Mouse (Mus musculus) kidney, embryonic 16.5 days (tissue): ENCODE measurements at regions not wholly inside any gene's neighbourhood (a gene's known extent, or its start where the extent isn't known, plus 50 kb on each side); places are given as distances from the start of the nearest gene placed in this dataset.

Experiments used
- ATAC-seq: fragments of 200-750 bp; cut with Nextera tagmentation; 2 replicates; pipeline ENCODE4 v1.8.0; 2017; ENCODE audit warnings: moderate TSS enrichment; ENCODE audit not compliant: low FRiP score, low TSS enrichment
- H3K27ac ChIP-seq: fragments of 300-500 bp; sonication (generic); 2 replicates; pipeline ENCODE4 v1.5.1; 2014; ENCODE audit warnings: low read length
- H3K27me3 ChIP-seq: fragments of 300-500 bp; sonication (generic); 2 replicates; pipeline ENCODE4 v1.6.1; 2014; ENCODE audit warnings: low read length, control low read depth, mixed read lengths; ENCODE audit not compliant: insufficient read depth
- H3K36me3 ChIP-seq: fragments of 300-500 bp; sonication (generic); 2 replicates; pipeline ENCODE4 v1.6.1; 2014; ENCODE audit warnings: low read length, control low read depth, mixed read lengths; ENCODE audit not compliant: insufficient read depth
- H3K4me1 ChIP-seq: fragments of 300-500 bp; sonication (generic); 2 replicates; pipeline ENCODE4 v1.6.1; 2014; ENCODE audit warnings: low read length, control low read depth, mixed read lengths; ENCODE audit not compliant: insufficient read depth
- H3K4me2 ChIP-seq: fragments of 300-500 bp; sonication (generic); replicated peaks from 2 replicates; pipeline ENCODE4 v1.6.1; 2014; ENCODE audit warnings: low read depth, low read length
- H3K4me3 ChIP-seq: fragments of 300-500 bp; sonication (generic); 2 replicates; pipeline ENCODE4 v1.5.1; 2014; ENCODE audit warnings: mild to moderate bottlenecking, low read length
- H3K9ac ChIP-seq: fragments of 300-500 bp; sonication (generic); replicated peaks from 2 replicates; pipeline ENCODE4 v1.6.1; 2014; ENCODE audit warnings: low read length
- H3K9me3 ChIP-seq: fragments of 300-500 bp; sonication (generic); 2 replicates; pipeline ENCODE4 v1.6.1; 2016; ENCODE audit warnings: low read length, control low read depth
- WGBS: fragments of 180-500 bp; shearing (Covaris S2); extraction: QIAGEN DNeasy Blood & Tissue Kit; methylation state at CpG from one replicate; pipeline ENCODE4 v1.1.7; 2014; 5-methylcytosine and 5-hydroxymethylcytosine counted together

DNA sequence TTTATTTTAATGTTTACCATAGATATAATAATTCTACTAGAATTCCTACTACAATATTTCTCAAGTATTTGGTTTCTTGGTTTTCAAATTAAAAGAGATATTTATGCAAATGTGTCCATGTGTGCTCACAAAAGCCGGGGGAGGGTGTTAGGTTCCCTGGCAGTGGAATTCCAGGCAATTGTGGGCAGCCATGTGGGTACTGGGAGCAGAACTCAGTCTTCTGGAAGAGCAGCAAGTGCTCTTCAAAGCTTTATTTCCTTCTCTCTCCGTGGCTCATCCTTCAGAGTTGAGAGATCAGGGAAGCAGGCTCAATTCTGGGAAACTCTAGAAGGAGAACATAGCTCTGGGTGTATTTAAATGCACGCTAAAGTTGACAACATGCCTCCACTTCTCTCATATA is 178.8 kb upstream of the Fat4 start:
- no peak for ATAC-seq
- WGBS: 37% methylated on average over 3 of the region's 3 CpGs

GRCm38 (mm10) chr3:38699206-38699605 is 187.5 kb upstream of the Fat4 start:
- WGBS: 95% methylated on average over 5 of the region's 5 CpGs
- no peak overlapping the region for H3K4me2 ChIP-seq
- H3K4me1 ChIP-seq: no peaks in the 10 kb centered on the region
- H3K27me3 ChIP-seq: no peaks in the 10 kb centered on the region
- H3K9ac ChIP-seq: no peak overlapping the region
- no peak for ATAC-seq
- H3K4me3 ChIP-seq: no peak overlapping the region
- H3K36me3 ChIP-seq: no peaks in the 10 kb centered on the region
- H3K27ac ChIP-seq: no peak overlapping the region
- H3K9me3 ChIP-seq: no peaks in the 10 kb centered on the region

More for the DNA sequence above, 178.8 kb upstream of the Fat4 start:
- H3K27me3 ChIP-seq: no peaks in the 10 kb centered on the region
- no peaks in the 10 kb centered on the region for H3K36me3 ChIP-seq
- no peak overlapping the region for H3K27ac ChIP-seq
- no peak overlapping the region for H3K9ac ChIP-seq
- H3K9me3 ChIP-seq: no peaks in the 10 kb centered on the region
- H3K4me3 ChIP-seq: no peak overlapping the region
- no peaks in the 10 kb centered on the region; the same call in 1 of the 2 replicates for H3K4me1 ChIP-seq
- H3K4me2 ChIP-seq: no peak overlapping the region

- Histone ChIP-seq H3K36me3 (no peaks in the 10 kb centered on the region), H3K27ac (peak overlapping the region; percentile 69), H3K9ac (no peak overlapping the region), H3K4me3 (no peak overlapping the region), H3K4me1 (no peaks in the 10 kb centered on the region), H3K9me3 (no peaks in the 10 kb centered on the region), H3K27me3 (no peaks in the 10 kb centered on the region), H3K4me2 (no peak overlapping the region)
- WGBS: 45% methylated on average over 8 of the region's 8 CpGs
- ATAC-seq: no peak
Observed at GRCm38 (mm10) chr3:38697871-38698270, 188.9 kb upstream of the Fat4 start.

- Histone ChIP-seq H3K27ac (no peak overlapping the region), H3K4me1 (no peaks in the 10 kb centered on the region), H3K9me3 (no peaks in the 10 kb centered on the region), H3K4me3 (no peak overlapping the region), H3K9ac (no peak overlapping the region), H3K36me3 (no peaks in the 10 kb centered on the region), H3K4me2 (no peak overlapping the region), H3K27me3 (no peaks in the 10 kb centered on the region)
- WGBS: 74% methylated on average over 2 of the region's 2 CpGs
- ATAC-seq: no peak
Observed at GRCm38 (mm10) chr3:38697349-38697748, 189.4 kb upstream of the Fat4 start.

- H3K4me2 ChIP-seq: no peak overlapping the region
- no peak overlapping the region for H3K27ac ChIP-seq
- no peak overlapping the region for H3K9ac ChIP-seq
- no peaks in the 10 kb centered on the region for H3K4me1 ChIP-seq
- H3K27me3 ChIP-seq: no peaks in the 10 kb centered on the region
- no peaks in the 10 kb centered on the region for H3K36me3 ChIP-seq
- ATAC-seq: no peak
- H3K4me3 ChIP-seq: no peak overlapping the region
- H3K9me3 ChIP-seq: no peaks in the 10 kb centered on the region
- WGBS: 91% methylated on average over 7 of the region's 7 CpGs
Observed at GRCm38 (mm10) chr3:38695836-38696235, 190.9 kb upstream of the Fat4 start.

DNA sequence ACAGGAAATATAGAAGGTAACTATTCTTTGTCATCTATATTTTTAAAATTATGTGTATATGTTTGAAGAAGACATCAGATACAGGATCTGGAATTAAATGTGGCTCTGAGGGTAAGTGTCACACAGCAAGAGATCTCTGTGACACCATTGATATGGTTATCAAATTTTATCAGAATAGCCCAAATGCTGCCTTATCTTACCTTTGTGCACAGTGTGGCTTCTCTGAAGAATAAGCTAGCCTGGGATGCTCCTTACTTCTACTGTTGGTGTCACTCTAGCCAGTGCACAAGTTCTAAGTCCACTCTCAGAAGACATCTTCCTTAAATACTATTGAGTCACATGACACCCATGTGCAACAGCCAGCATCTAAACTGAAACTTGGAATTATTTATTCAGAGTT is 194.0 kb upstream of the Fat4 start:
- H3K27ac ChIP-seq: no peak overlapping the region
- H3K27me3 ChIP-seq: no peaks in the 10 kb centered on the region
- no peak overlapping the region for H3K9ac ChIP-seq
- no peak overlapping the region for H3K4me2 ChIP-seq
- H3K4me1 ChIP-seq: no peaks in the 10 kb centered on the region
- H3K36me3 ChIP-seq: no peaks in the 10 kb centered on the region
- ATAC-seq: no peak
- H3K9me3 ChIP-seq: peaks cover 2% of the 10 kb centered on the region; the same call in 1 of the 2 replicates
- H3K4me3 ChIP-seq: no peak overlapping the region

GRCm38 (mm10) chr3:38684247-38684991 is 199.8 kb upstream of the Ankrd50 start:
- Histone ChIP-seq H3K27ac (no peak overlapping the region), H3K36me3 (no peaks in the 10 kb centered on the region), H3K27me3 (no peaks in the 10 kb centered on the region), H3K4me1 (no peaks in the 10 kb centered on the region), H3K9me3 (peaks cover 2% of the 10 kb centered on the region; the same call in 1 of the 2 replicates), H3K4me3 (no peak overlapping the region), H3K9ac (no peak overlapping the region), H3K4me2 (no peak overlapping the region)
- 21% methylated on average over 4 of the region's 4 CpGs for WGBS
- no peak for ATAC-seq

GRCm38 (mm10) chr3:38663670-38664494 is 179.2 kb upstream of the Ankrd50 start:
- no peak overlapping the region for H3K9ac ChIP-seq
- no peak for ATAC-seq
- H3K4me3 ChIP-seq: no peak overlapping the region
- peaks cover 6% of the 10 kb centered on the region; the same call in 1 of the 2 replicates for H3K4me1 ChIP-seq
- no peak overlapping the region for H3K27ac ChIP-seq
- no peaks in the 10 kb centered on the region for H3K36me3 ChIP-seq
- peaks cover 3% of the 10 kb centered on the region for H3K9me3 ChIP-seq
- H3K4me2 ChIP-seq: no peak overlapping the region
- WGBS: 53% methylated on average over 17 of the region's 17 CpGs
- H3K27me3 ChIP-seq: no peaks in the 10 kb centered on the region

DNA sequence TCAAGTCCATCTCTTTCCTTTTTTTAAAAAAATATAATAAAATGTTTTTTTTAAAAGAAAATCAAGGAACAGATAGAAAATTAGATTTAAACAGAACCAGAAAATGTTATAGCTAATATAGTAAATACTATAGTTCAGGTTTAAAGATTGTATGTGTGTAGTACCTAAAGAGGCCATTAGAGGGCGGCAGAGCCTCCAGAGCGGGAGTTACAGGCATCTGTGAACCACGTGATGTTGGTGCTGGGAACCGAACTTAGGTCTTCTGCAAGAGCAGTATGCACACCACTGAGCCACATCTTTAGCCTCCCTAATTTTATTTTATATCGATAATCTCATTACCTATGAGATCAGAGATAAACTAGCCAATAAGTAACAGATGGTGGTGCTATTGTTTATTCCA is 178.4 kb upstream of the Ankrd50 start:
- no peak for ATAC-seq
- peaks cover 6% of the 10 kb centered on the region; the same call in 1 of the 2 replicates for H3K4me1 ChIP-seq

DNA sequence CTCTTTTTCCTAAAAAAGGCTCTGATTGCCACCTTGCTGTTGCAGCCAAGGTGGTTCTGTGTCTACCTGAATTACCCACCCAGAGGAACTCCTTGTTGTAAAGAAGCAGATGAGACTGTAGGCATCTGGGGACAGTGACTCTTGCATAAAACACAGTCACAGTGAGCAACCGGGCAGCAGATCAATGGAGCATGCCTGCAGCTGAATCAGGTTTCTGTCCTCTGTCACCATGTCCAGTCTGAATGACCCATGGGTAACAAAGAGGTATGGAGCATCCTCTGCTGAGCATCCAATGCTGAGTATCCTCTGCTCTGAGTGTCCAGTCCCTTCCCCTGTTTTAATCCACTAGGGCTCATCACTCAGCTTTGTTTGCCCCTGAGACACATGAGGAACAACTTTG is 172.1 kb upstream of the Ankrd50 start:
- Histone ChIP-seq H3K36me3 (no peaks in the 10 kb centered on the region), H3K27ac (no peak overlapping the region), H3K4me1 (no peaks in the 10 kb centered on the region), H3K9me3 (no peaks in the 10 kb centered on the region), H3K4me3 (no peak overlapping the region), H3K9ac (no peak overlapping the region), H3K27me3 (no peaks in the 10 kb centered on the region), H3K4me2 (no peak overlapping the region)
- ATAC-seq: peak; percentile 59; the same call in 1 of the 2 replicates
- WGBS: 27% methylated on average over 1 of the region's 1 CpGs

More for the DNA sequence above, 178.4 kb upstream of the Ankrd50 start:
- H3K9me3 ChIP-seq: peaks cover 3% of the 10 kb centered on the region
- H3K9ac ChIP-seq: no peak overlapping the region
- H3K4me3 ChIP-seq: no peak overlapping the region
- H3K27ac ChIP-seq: no peak overlapping the region
- H3K4me2 ChIP-seq: no peak overlapping the region
- no peaks in the 10 kb centered on the region for H3K27me3 ChIP-seq
- H3K36me3 ChIP-seq: no peaks in the 10 kb centered on the region
- WGBS: 80% methylated on average over 5 of the region's 5 CpGs
